In the genomic region with DNA sequence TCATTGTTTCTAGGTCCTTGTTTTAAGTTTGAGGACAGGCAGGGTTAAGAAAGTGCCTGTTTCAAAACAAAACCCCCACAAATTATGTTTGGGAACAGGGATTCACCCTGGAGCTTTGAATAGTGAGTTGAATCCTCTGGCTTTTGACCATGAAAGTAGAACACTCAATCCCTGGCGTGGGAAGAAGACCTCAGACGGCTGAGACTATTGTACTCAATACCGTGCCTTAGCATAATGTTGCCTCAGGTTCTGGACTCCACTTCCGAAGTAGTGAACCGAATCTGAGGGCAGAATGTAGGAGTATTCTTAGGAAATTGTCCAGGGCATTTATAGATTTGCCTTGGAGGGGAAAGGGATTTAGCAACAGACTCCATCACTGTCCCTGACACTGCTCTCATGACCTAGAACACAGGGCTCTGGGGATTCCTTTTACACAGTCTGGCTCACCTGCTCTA, we compare ENCODE assay signal across 8 mouse cellular contexts. TPM values are rescaled to one million over a fixed set of nuclear protein-coding genes. Genes with fewer than 3 reads are reported as not detected.
A peak's percentile ranks its signal among the peaks of the same experiment; 100 is the strongest.
DNase-seq lines count a peak whose midpoint lies in the region; ATAC-seq and TF ChIP-seq lines count a peak whose summit lies in the region.

No protein-coding gene starts in this region.

- no peaks in the 10 kb centered on the region for H3K36me3 ChIP-seq in heart, embryonic 12.5 days
- peaks cover 28% of the 10 kb centered on the region for H3K36me3 ChIP-seq in G1E (replicated peaks)
- 0 out of 2 replicates have a peak, but pooled peaks cover 4% of the 10 kb centered on the region for H3K36me3 ChIP-seq in forebrain, postnatal 0 days (ENCODE audit: insufficient read depth)
- H3K36me3 ChIP-seq in liver, embryonic 16.5 days (ENCODE audit: control insufficient read depth, insufficient read depth), result no peaks in the 10 kb centered on the region

- peak overlapping the region; percentile 89 for H3K4me2 ChIP-seq in heart, embryonic 12.5 days
- peak overlapping the region; percentile 83 for H3K4me2 ChIP-seq in forebrain, postnatal 0 days (ENCODE audit: low read depth)
- peak overlapping the region; percentile 21; the same call in 1 of the 2 replicates for H3K4me2 ChIP-seq in liver, embryonic 16.5 days (ENCODE audit: low read depth, low read length)

- DNase-seq in heart, adult 18-20 months, result no peak
- DNase-seq in G1E (ENCODE audit: low spot score), result no peak
- no peak for DNase-seq in forebrain, postnatal 0 days
- no peak for DNase-seq in kidney, adult 9 months

- 37% methylated on average over 5 of the region's 5 CpGs for WGBS in heart, embryonic 12.5 days
- WGBS in forebrain, postnatal 0 days, result 25% methylated on average over 5 of the region's 5 CpGs
- 29% methylated on average over 5 of the region's 5 CpGs for WGBS in liver, embryonic 16.5 days (ENCODE audit: insufficient replicate concordance)

- no peaks in the 10 kb centered on the region for H3K27me3 ChIP-seq in heart, embryonic 12.5 days (replicated peaks)
- no peaks in the 10 kb centered on the region for H3K27me3 ChIP-seq in G1E (ENCODE audit: insufficient read depth, low read length)
- no peaks in the 10 kb centered on the region for H3K27me3 ChIP-seq in forebrain, postnatal 0 days (ENCODE audit: insufficient read depth, low read length)
- H3K27me3 ChIP-seq in liver, embryonic 16.5 days (ENCODE audit: control insufficient read depth, insufficient read depth, low read depth, low read length), result no peaks in the 10 kb centered on the region

- H3K27ac ChIP-seq in heart, embryonic 12.5 days (ENCODE audit: poor library complexity, severe bottlenecking), result no peak overlapping the region
- no peak overlapping the region for H3K27ac ChIP-seq in forebrain, postnatal 0 days (ENCODE audit: low read depth, low read length)
- no peak overlapping the region for H3K27ac ChIP-seq in liver, embryonic 16.5 days (ENCODE audit: low read length)

- H3K4me1 ChIP-seq in heart, embryonic 12.5 days (replicated peaks), result peaks cover 32% of the 10 kb centered on the region
- peaks cover 21% of the 10 kb centered on the region for H3K4me1 ChIP-seq in G1E (ENCODE audit: insufficient read depth, low read depth, low read length)
- peaks cover 18% of the 10 kb centered on the region; the same call in 1 of the 2 replicates for H3K4me1 ChIP-seq in forebrain, postnatal 0 days (ENCODE audit: insufficient read depth)
- H3K4me1 ChIP-seq in liver, embryonic 16.5 days (ENCODE audit: control insufficient read depth, low read depth, low read length), result peaks cover 43% of the 10 kb centered on the region

- no peak overlapping the region; the same call in 1 of the 2 replicates for H3K9ac ChIP-seq in heart, embryonic 12.5 days
- peak overlapping the region; percentile 81; the same call in 1 of the 2 replicates for H3K9ac ChIP-seq in forebrain, postnatal 0 days
- no peak overlapping the region for H3K9ac ChIP-seq in liver, embryonic 16.5 days (ENCODE audit: low read depth, low read length)

- TF ChIP-seq CTCF in G1E (IDR thresholded peaks at IDR 0.05; ENCODE audit: low read depth, low read length), result no peak
- TF ChIP-seq CTCF in forebrain, postnatal 0 days (IDR thresholded peaks at IDR 0.05; ENCODE audit: low read depth), result no peak

- H3K9me3 ChIP-seq in heart, embryonic 12.5 days (replicated peaks), result no peaks in the 10 kb centered on the region
- H3K9me3 ChIP-seq in G1E (replicated peaks), result no peaks in the 10 kb centered on the region
- H3K9me3 ChIP-seq in forebrain, postnatal 0 days (ENCODE audit: low read length), result no peaks in the 10 kb centered on the region
- no peaks in the 10 kb centered on the region for H3K9me3 ChIP-seq in liver, embryonic 16.5 days (replicated peaks; ENCODE audit: control insufficient read depth, low read length)

- no peak for ATAC-seq in heart, embryonic 12.5 days (ENCODE audit: insufficient number of reproducible peaks, low FRiP score)
- ATAC-seq in G1E (ENCODE audit: extremely low read depth, insufficient number of reproducible peaks, low FRiP score, poor library complexity, severe bottlenecking), result no peak
- peak; percentile 2; the same call in 1 of the 2 replicates for ATAC-seq in forebrain, postnatal 0 days
- no peak for ATAC-seq in liver, embryonic 16.5 days (ENCODE audit: low read depth)
- no peak for ATAC-seq in megakaryocyte progenitor cell, adult 5-6 weeks (replicated peaks; ENCODE audit: poor library complexity)
- ATAC-seq in megakaryocyte-erythroid progenitor cell, adult 5-6 weeks (replicated peaks; ENCODE audit: low FRiP score, low TSS enrichment, poor library complexity, severe bottlenecking), result no peak

- peak overlapping the region; percentile 95 for H3K4me3 ChIP-seq in heart, embryonic 12.5 days
- peak overlapping the region; percentile 96 for H3K4me3 ChIP-seq in G1E (ENCODE audit: low read depth, low read length)
- peak overlapping the region; percentile 95 for H3K4me3 ChIP-seq in forebrain, postnatal 0 days (ENCODE audit: low read depth, low read length)
- H3K4me3 ChIP-seq in liver, embryonic 16.5 days (ENCODE audit: low read depth, low read length), result peak overlapping the region; percentile 88

RNA-seq across cellular contexts. Expression of a gene that starts 0.3 kb away (rescaled TPM):
- polyA plus RNA-seq in heart, embryonic 12.5 days (2016; fragmentation: Nextera tagmentation; extraction: Ambion mirVana), result 19.1 and 21.1 TPM in 2 replicates
- total RNA-seq in heart, adult 18-20 months (2021), result 1 to 10 TPM; 6.0 to 8.5 TPM
- total RNA-seq in G1E (2014; fragmentation: Nextera tagmentation) (12.2 and 12.5 TPM in 2 replicates), G1E (2017) (5.8 and 6.0 TPM in 2 replicates)
- 14.5 and 14.6 TPM in 2 replicates for polyA plus RNA-seq in G1E (2012)
- total RNA-seq in forebrain, postnatal 0 days (2014; rRNA removed), result 18.6 and 19.0 TPM in 2 replicates
- 10.2 and 12.0 TPM in 2 replicates for polyA plus RNA-seq in forebrain, postnatal 0 days (2015; fragmentation: Nextera tagmentation; extraction: Ambion mirVana)
- 7.7 and 8.1 TPM in 2 replicates for polyA plus RNA-seq in liver, embryonic 16.5 days (2015; fragmentation: Nextera tagmentation; extraction: Ambion mirVana)
- total RNA-seq in megakaryocyte progenitor cell, adult 5-6 weeks (2015), result 7.1 and 10.9 TPM in 2 replicates
- 6.4 and 9.8 TPM in 2 replicates for total RNA-seq in megakaryocyte progenitor cell, adult 5-6 weeks (2017)
- total RNA-seq in megakaryocyte-erythroid progenitor cell, adult 5-6 weeks (2014; fragmentation: Nextera tagmentation), result 3.3 and 14.3 TPM in 2 replicates
- total RNA-seq in megakaryocyte-erythroid progenitor cell, adult 5-6 weeks (2017), result 4.1 and 6.9 TPM in 2 replicates

RNA-seq across cellular contexts. Expression of a gene that starts 54.0 kb away (rescaled TPM):
- 2.3 and 2.6 TPM in 2 replicates for polyA plus RNA-seq in heart, embryonic 12.5 days (2016; fragmentation: Nextera tagmentation; extraction: Ambion mirVana)
- 10 to 100 TPM; 12.5 to 14.4 TPM for total RNA-seq in heart, adult 18-20 months (2021)
- total RNA-seq in G1E (2014; fragmentation: Nextera tagmentation), result 1.2 TPM in 1 of 2 replicates, not detected in the other
- total RNA-seq in G1E (2017), result 0.38 and 0.64 TPM in 2 replicates
- 0.06 and 0.20 TPM in 2 replicates for polyA plus RNA-seq in G1E (2012)
- 0.52 and 0.85 TPM in 2 replicates for total RNA-seq in forebrain, postnatal 0 days (2014; rRNA removed)
- 1.2 TPM in 2 replicates for polyA plus RNA-seq in forebrain, postnatal 0 days (2015; fragmentation: Nextera tagmentation; extraction: Ambion mirVana)
- polyA plus RNA-seq in liver, embryonic 16.5 days (2015; fragmentation: Nextera tagmentation; extraction: Ambion mirVana), result 1.7 and 2.3 TPM in 2 replicates
- 0.47 and 0.49 TPM in 2 replicates for total RNA-seq in megakaryocyte progenitor cell, adult 5-6 weeks (2015)
- 0.27 and 0.50 TPM in 2 replicates for total RNA-seq in megakaryocyte progenitor cell, adult 5-6 weeks (2017)
- 0.52 and 1.4 TPM in 2 replicates for total RNA-seq in megakaryocyte-erythroid progenitor cell, adult 5-6 weeks (2014; fragmentation: Nextera tagmentation)
- total RNA-seq in megakaryocyte-erythroid progenitor cell, adult 5-6 weeks (2017), result 1.2 TPM in 1 of 2 replicates, not detected in the other

Comparison
In these comparisons a context has a peak if more than half of its experiments do, and no peak if none do; other contexts are left out.
1. H3K4me2 ChIP-seq: peak in every context shown above with its lines; median percentile 89 in heart, embryonic 12.5 days; 83 in forebrain, postnatal 0 days; 21 in liver, embryonic 16.5 days.